Mouse (Mus musculus): ENCODE results near the gene Myo1e. TPM values are rescaled to one million over a fixed set of nuclear protein-coding genes. Genes with fewer than 3 reads are reported as not detected.

Myo1e gene
- 2.9 and 3.6 TPM in 2 replicates for polyA plus RNA-seq (2012; rRNA removed)

GRCm38 (mm10) chr9:70207151-70207831, at the start of gene Myo1e:
Gene Myo1e, plus strand, starts transcription at chr9:70207350.

GRCm38 (mm10) chr9:70421257-70422056, 214.3 kb downstream of the Myo1e start, which contains the start of gene Ccnb2:
Gene Ccnb2, minus strand, starts transcription at chr9:70421547.

Other genes starting within 250 kb of the Myo1e start
- gene Bnip2, start 217.9 kb upstream of the Myo1e start, polyA plus RNA-seq (2012; rRNA removed), result 79.0 and 79.2 TPM in 2 replicates
- 122 and 130 TPM in 2 replicates for gene Gtf2a2, start 194.8 kb upstream of the Myo1e start, polyA plus RNA-seq (2012; rRNA removed)
- gene Gcnt3, start 169.3 kb upstream of the Myo1e start, polyA plus RNA-seq (2012; rRNA removed), result 0.06 TPM in 1 of 2 replicates, not detected in the other
- gene Fam81a, start 64.8 kb upstream of the Myo1e start, polyA plus RNA-seq (2012; rRNA removed), result 12.6 and 12.8 TPM in 2 replicates
- 16.2 and 19.6 TPM in 2 replicates for gene Ccnb2, start 214.2 kb downstream of the Myo1e start, polyA plus RNA-seq (2012; rRNA removed)

Measured in central nervous system, embryonic 18 days (tissue).